Mouse (Mus musculus): ENCODE data around the gene Eps8. TPM values are rescaled to one million over a fixed set of nuclear protein-coding genes. Genes with fewer than 3 reads are reported as not detected.

Eps8 gene
- total RNA-seq (2023): 1 to 10 TPM; 3.7 to 6.7 TPM

DNA sequence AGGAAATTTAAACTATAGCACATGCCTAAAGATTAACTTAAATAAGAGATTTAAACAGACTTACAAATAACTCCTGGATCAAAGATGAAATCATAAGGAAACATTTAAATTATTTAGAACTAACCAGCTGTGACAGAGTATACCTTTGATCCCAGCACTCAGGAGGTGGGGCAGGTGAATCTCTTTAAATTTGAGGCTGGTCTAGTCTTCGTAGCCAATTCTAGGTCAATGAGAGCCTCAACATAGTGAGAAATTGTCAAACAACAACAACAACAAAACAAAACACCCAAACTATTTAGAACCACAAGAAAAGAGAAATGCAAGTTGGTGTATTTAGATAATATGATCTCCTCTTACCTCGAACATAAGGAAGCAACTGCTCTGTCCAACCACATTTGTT is at the start of gene Eps8:
Gene Eps8 (minus strand): TSS at position 101 of the 400 bp plus-strand sequence.

Other genes starting within 250 kb of the Eps8 start
- 10 to 100 TPM; 58.4 to 79.9 TPM for gene Strap, start 80.2 kb upstream of the Eps8 start, total RNA-seq (2023)
- gene Dera, start 99.7 kb upstream of the Eps8 start, total RNA-seq (2023): 10 to 100 TPM; 21.9 to 28.2 TPM

Data from neutrophil, adult 59 days (primary cell).